Mouse (Mus musculus) G1E (cell line): ENCODE results near the gene Pla2g2c. TPM values are rescaled to one million over a fixed set of nuclear protein-coding genes. Genes with fewer than 3 reads are reported as not detected.

Experiments
- ATAC-seq: 2 replicates; pipeline ENCODE4 v1.8.0; 2016; ENCODE audit warnings: mild to moderate bottlenecking; ENCODE audit not compliant: insufficient number of reproducible peaks, poor library complexity, low FRiP score, severe bottlenecking; ENCODE audit errors: extremely low read depth
- DNase-seq: peaks from one replicate; pipeline ENCODE4 v3.0.0; 2012; ENCODE audit warnings: low spot score
- H3K27me3 ChIP-seq: 2 replicates; pipeline ENCODE4 v1.6.1; 2012; ENCODE audit warnings: mild to moderate bottlenecking, low read length, inconsistent platforms; ENCODE audit not compliant: insufficient read depth
- H3K36me3 ChIP-seq: replicated peaks from 2 replicates; pipeline ENCODE3; 2012; ENCODE audit warnings: mild to moderate bottlenecking, inconsistent platforms
- H3K4me1 ChIP-seq: 2 replicates; pipeline ENCODE4 v1.6.1; 2012; ENCODE audit warnings: low read depth, low read length, inconsistent platforms, mixed read lengths; ENCODE audit not compliant: insufficient read depth
- H3K4me3 ChIP-seq: 2 replicates; pipeline ENCODE4 v1.5.1; 2012; ENCODE audit warnings: low read depth, mild to moderate bottlenecking, inconsistent platforms, low read length, moderate library complexity, mixed read lengths
- H3K9me3 ChIP-seq: replicated peaks from 2 replicates; pipeline ENCODE4 v1.6.1; 2012; ENCODE audit warnings: inconsistent platforms
- CTCF ChIP-seq: IDR thresholded peaks from 2 replicates; pipeline ENCODE4 v1.5.1; 2012; ENCODE audit warnings: low read depth, low read length, inconsistent platforms, mixed read lengths
- GATA1 ChIP-seq: IDR thresholded peaks from 2 replicates; pipeline ENCODE4 v1.6.1; 2012; ENCODE audit warnings: borderline replicate concordance, low read length, inconsistent platforms, mixed read lengths
- GATA2 ChIP-seq: IDR thresholded peaks from 2 replicates; pipeline ENCODE4 v1.6.1; 2012; ENCODE audit warnings: low read depth, low read length, inconsistent platforms, borderline replicate concordance
- POLR2AphosphoS5 ChIP-seq: IDR thresholded peaks from 2 replicates; pipeline ENCODE4 v1.6.1; 2012; ENCODE audit warnings: low read depth, low read length, inconsistent platforms; ENCODE audit not compliant: insufficient replicate concordance
- TAL1 ChIP-seq: conservative IDR thresholded peaks from 2 replicates; pipeline ENCODE4 v1.6.1; 2012; ENCODE audit warnings: low read depth, low read length, inconsistent platforms, mixed read lengths
- polyA plus RNA-seq: library from polyadenylated mRNA; stranded (reverse); fragments of >175 nt; gene quantifications from 2 replicates; pipeline ENCODE4 v1.2.3, GENCODE M21; 2012
- total RNA-seq, 2 experiments: library from RNA; stranded (forward) in 1 of 2; stranded (reverse) in 1 of 2; fragments of 200-1000 nt in 1 of 2; fragments of >200 nt in 1 of 2; fragmentation: Nextera tagmentation in 1 of 2; gene quantifications; 2 replicates each; pipeline ENCODE4 v1.2.3; 2014 to 2017

The Pla2g2c gene
- total RNA-seq (2014; fragmentation: Nextera tagmentation) = not detected in 2 replicates
- total RNA-seq (2017) = 0.16 TPM in 1 of 2 replicates, not detected in the other
- polyA plus RNA-seq = not detected in 2 replicates

DNA sequence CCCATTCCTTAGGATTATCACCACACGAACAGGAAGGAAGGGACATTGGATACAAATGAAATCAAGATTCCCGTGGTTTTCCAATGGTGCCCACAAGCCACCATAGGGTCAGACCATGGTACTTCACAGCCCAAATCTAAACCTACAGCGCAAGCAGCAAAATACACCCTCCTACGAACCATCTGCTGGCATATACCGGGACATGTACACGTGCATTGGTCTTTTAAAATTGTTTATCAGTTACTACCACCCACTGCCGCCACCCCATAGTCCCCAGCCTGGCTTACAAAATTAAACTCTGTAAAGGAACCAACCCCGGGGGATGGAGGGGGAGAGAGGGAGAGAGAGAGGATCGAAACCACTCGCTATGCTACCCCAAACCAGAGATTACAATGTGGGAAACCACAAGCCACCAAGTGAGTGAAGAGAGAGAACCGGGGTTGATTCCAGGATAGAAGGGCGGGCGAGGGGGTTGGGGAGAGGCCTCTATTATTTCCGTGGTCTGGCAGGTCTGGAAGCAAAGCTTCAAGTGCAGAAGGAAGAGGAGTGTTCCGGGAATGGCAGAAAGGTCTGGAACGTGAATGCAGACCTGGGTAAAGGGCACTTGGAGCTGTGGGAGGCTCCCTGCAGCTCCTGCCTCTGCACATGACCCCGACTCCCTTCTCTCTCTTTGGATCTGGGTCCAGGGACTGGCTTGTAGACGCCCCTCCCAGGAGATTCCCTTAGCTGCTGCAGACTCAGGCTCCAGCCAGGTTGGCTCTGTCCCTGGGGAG is at the start of gene Pla2g2c:
Gene Pla2g2c (plus strand): TSS at position 439 of the 773 bp plus-strand sequence.
- ATAC-seq = no peak
- DNase-seq = no peak
- H3K4me1 ChIP-seq = no peaks in the 10 kb centered on the region
- TF ChIP-seq POLR2AphosphoS5 = no peak
- TF ChIP-seq CTCF = no peak
- no peak for TF ChIP-seq GATA2
- peaks cover 87% of the 10 kb centered on the region for H3K9me3 ChIP-seq
- H3K4me3 ChIP-seq = no peak within 1 kb of the TSS; the same call in 1 of the 2 replicates
- H3K36me3 ChIP-seq = no peaks in the 10 kb centered on the region
- no peaks in the 10 kb centered on the region; the same call in 1 of the 2 replicates for H3K27me3 ChIP-seq

DNA sequence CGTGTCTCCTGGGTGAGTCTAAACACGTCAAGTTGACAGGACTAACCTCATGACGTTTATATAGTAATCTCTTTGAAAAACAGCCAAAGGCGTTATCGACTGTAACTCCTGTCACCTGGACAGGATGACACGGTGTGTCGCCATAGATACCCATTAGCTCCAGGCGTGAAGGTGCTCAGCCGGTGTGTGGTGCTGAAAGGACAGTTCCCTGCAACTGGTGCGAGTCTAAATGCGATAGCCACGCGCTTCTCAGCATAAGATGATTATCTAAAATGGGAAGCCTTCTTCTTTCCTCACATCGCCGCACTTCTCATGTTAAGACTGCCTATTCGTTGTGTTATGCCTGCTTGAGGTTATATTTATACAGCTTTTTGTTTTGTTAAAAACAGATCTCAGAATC is 48.1 kb upstream of the Pla2g2c start:
- Histone ChIP-seq H3K36me3 (no peaks in the 10 kb centered on the region), H3K27me3 (no peaks in the 10 kb centered on the region), H3K9me3 (peaks cover 62% of the 10 kb centered on the region), H3K4me1 (no peaks in the 10 kb centered on the region), H3K4me3 (no peak overlapping the region)
- TF ChIP-seq POLR2AphosphoS5 (no peak), TAL1 (no peak), GATA2 (no peak), CTCF (no peak)
- ATAC-seq (no peak), DNase-seq (no peak)

DNA sequence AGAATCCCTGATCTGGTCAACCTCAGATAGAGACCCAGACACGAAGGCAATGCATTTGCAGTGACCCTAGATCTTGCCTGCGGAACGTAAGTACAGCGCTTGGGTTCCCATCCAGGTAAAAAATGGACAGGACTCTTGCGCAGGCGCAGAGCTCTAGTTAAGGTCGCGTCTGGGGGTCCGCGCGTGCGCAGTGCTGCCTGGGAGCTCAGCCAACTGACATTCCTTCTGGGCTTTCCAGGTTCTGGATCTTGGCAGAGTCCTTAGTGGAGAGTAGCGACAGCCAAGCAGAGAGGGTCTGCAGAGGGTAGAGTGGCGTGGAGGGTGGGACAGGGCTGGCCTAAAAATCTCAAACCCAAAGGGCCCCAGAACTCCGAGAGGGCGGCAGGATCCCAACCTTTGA is 47.0 kb upstream of the Pla2g2c start:
- DNase-seq (no peak), ATAC-seq (no peak)
- Histone ChIP-seq H3K4me3 (no peak overlapping the region), H3K36me3 (no peaks in the 10 kb centered on the region), H3K4me1 (no peaks in the 10 kb centered on the region), H3K9me3 (peaks cover 62% of the 10 kb centered on the region), H3K27me3 (no peaks in the 10 kb centered on the region)
- TF ChIP-seq GATA1 = no peak

DNA sequence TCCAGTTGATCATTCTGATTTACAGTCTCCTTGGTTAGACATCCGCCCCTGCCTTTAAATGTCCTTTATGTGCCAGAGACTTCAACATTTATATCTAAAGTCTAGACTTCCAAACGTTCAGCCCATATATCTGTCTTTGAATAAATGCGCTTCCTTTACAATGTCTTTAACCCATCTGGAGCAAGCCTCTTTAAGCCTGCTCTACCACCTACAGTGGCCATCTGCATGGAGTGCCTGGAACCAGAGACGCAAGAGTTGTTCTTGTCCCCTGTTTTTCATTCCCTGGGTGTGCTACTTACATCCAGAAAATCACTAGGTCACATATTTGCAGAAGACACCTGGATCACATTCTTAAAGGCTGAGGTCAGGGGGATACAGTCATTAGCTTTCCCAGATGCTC is 44.5 kb upstream of the Pla2g2c start:
- TF ChIP-seq TAL1 = no peak
- no peak for TF ChIP-seq GATA1
- no peak for TF ChIP-seq CTCF
- TF ChIP-seq POLR2AphosphoS5 = no peak
- no peak for TF ChIP-seq GATA2
- Histone ChIP-seq H3K27me3 (no peaks in the 10 kb centered on the region), H3K4me3 (no peak overlapping the region), H3K9me3 (peaks cover 64% of the 10 kb centered on the region), H3K36me3 (no peaks in the 10 kb centered on the region), H3K4me1 (no peaks in the 10 kb centered on the region)
- DNase-seq (no peak), ATAC-seq (no peak)

DNA sequence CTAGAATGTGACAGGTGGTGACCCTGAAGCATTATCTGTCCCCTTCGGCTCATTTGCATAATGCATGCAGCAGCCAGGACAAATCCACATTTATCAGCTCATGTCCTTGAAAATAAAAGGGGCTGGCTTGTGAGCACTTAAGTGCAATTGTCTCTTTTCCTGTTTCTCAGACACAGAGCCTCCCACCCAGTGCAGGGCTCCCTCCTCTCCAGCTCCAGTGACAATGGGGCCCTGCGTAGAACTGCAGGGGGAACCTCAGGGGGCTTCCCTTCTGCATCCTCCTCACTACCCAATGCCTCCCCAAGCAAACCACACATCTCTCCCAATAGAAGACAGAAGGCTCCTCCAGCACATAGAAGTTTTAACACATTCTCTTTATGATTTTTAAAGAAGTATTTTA is 41.8 kb upstream of the Pla2g2c start:
- no peak for ATAC-seq

DNA sequence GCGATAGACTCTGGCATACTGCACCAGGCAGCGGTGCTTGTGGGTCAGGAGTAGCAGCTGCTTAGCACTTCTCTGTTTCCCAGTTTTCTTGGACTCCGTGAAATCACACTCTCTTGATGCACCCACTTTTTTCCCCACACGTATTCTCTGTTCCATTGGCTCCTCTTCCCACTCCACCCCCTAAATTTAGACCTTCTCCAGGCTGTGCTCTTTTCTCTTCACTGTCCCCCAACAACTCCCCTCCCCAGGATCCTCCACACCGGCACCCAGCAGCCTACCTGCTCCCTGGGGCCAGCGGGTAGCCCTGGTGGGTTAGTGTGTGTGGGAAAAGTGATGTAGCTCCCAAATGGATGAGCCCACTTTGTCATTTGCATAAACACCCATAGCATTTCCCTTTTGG is 38.8 kb upstream of the Pla2g2c start:
- Histone ChIP-seq H3K27me3 (no peaks in the 10 kb centered on the region), H3K4me1 (no peaks in the 10 kb centered on the region), H3K9me3 (peaks cover 67% of the 10 kb centered on the region), H3K36me3 (no peaks in the 10 kb centered on the region), H3K4me3 (no peak overlapping the region)
- no peak for ATAC-seq
- TF ChIP-seq CTCF = no peak
- no peak for TF ChIP-seq TAL1
- no peak for TF ChIP-seq POLR2AphosphoS5
- TF ChIP-seq GATA2 = no peak
- DNase-seq = no peak

More for the DNA sequence above, 41.8 kb upstream of the Pla2g2c start:
- TF ChIP-seq TAL1 = no peak
- no peak for TF ChIP-seq GATA2
- H3K9me3 ChIP-seq = peaks cover 60% of the 10 kb centered on the region
- no peaks in the 10 kb centered on the region for H3K36me3 ChIP-seq
- no peak for DNase-seq
- no peaks in the 10 kb centered on the region for H3K4me1 ChIP-seq
- no peak overlapping the region for H3K4me3 ChIP-seq
- no peaks in the 10 kb centered on the region for H3K27me3 ChIP-seq

DNA sequence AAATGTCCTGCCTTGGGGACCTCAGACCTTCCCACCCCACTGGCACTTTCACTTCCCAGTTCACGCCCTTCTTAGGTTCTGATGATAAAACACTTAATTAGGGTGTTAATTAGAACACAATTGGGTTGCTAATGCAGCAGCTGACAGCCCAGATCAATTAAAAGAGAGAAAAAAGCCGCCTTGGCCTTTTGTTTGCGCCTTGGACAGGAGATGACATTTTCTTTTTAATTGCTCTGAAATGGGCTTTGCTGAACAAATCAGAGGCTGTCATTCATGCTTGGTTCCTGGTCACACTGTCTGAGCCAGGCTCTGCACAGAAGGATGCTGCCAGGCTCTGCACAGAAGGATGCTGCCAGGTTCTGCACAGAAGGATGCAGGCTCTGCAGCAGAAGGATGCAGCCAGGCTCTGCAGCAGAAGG is 35.5 kb upstream of the Pla2g2c start:
- peaks cover 61% of the 10 kb centered on the region for H3K9me3 ChIP-seq
- H3K36me3 ChIP-seq = no peaks in the 10 kb centered on the region
- ATAC-seq (no peak), DNase-seq (no peak)
- no peaks in the 10 kb centered on the region for H3K27me3 ChIP-seq
- H3K4me3 ChIP-seq = no peak overlapping the region
- TF ChIP-seq TAL1 (no peak), POLR2AphosphoS5 (no peak), GATA1 (no peak), GATA2 (no peak), CTCF (no peak)
- H3K4me1 ChIP-seq = no peaks in the 10 kb centered on the region
